Mouse (Mus musculus) embryonic facial prominence, embryonic 13.5 days (tissue): ENCODE results near the gene Gps1. TPM values are rescaled to one million over a fixed set of nuclear protein-coding genes. Genes with fewer than 3 reads are reported as not detected.

Source experiments
- ATAC-seq: fragments of 200-750 bp; cut with Nextera tagmentation; 2 replicates; pipeline ENCODE4 v1.8.0; 2017; ENCODE audit warnings: low read depth; ENCODE audit not compliant: insufficient number of reproducible peaks, insufficient read depth, low FRiP score, low TSS enrichment
- H3K27ac ChIP-seq: fragments of 300-500 bp; sonication (generic); 2 replicates; pipeline ENCODE4 v1.5.1; 2015; ENCODE audit warnings: moderate library complexity, mild to moderate bottlenecking, inconsistent platforms
- H3K27me3 ChIP-seq: fragments of 300-500 bp; sonication (generic); 2 replicates; pipeline ENCODE4 v1.6.1; 2015; ENCODE audit warnings: mild to moderate bottlenecking, inconsistent platforms
- H3K36me3 ChIP-seq: fragments of 300-500 bp; sonication (generic); 2 replicates; pipeline ENCODE4 v1.6.1; 2015; ENCODE audit warnings: mild to moderate bottlenecking, inconsistent platforms
- H3K4me1 ChIP-seq: fragments of 300-500 bp; sonication (generic); 2 replicates; pipeline ENCODE4 v1.6.1; 2015; ENCODE audit warnings: inconsistent platforms
- H3K4me2 ChIP-seq: fragments of 300-500 bp; sonication (generic); 2 replicates; pipeline ENCODE4 v1.6.1; 2015; ENCODE audit warnings: moderate library complexity, mild to moderate bottlenecking, inconsistent platforms
- H3K4me3 ChIP-seq: fragments of 300-500 bp; sonication (generic); 2 replicates; pipeline ENCODE4 v1.5.1; 2015; ENCODE audit warnings: mild to moderate bottlenecking, inconsistent platforms
- H3K9ac ChIP-seq: fragments of 300-500 bp; sonication (generic); 2 replicates; pipeline ENCODE4 v1.6.1; 2015; ENCODE audit warnings: mild to moderate bottlenecking, inconsistent platforms
- H3K9me3 ChIP-seq: fragments of 300-500 bp; sonication (generic); 2 replicates; pipeline ENCODE4 v1.6.1; 2016; ENCODE audit warnings: inconsistent platforms
- WGBS: fragments of 180-500 bp; shearing (Covaris S2); methylation state at CpG from one replicate; pipeline ENCODE4 v1.1.7; 2015; ENCODE audit warnings: mixed read lengths; 5-methylcytosine and 5-hydroxymethylcytosine counted together
- polyA plus RNA-seq: library from polyadenylated mRNA; unstranded; fragments of >200 nt; fragmentation: Nextera tagmentation; extraction: Ambion mirVana; gene quantifications from 2 replicates; pipeline ENCODE4 v1.2.1, GENCODE M21; 2015

The Gps1 gene
- polyA plus RNA-seq, 1 experiment from 2014 or later, result 233 TPM

- Histone ChIP-seq H3K9ac (no peak overlapping the region), H3K36me3 (peaks cover 6% of the 10 kb centered on the region; the same call in 1 of the 2 replicates), H3K4me3 (no peak overlapping the region), H3K4me1 (peaks cover 7% of the 10 kb centered on the region; the same call in 1 of the 2 replicates), H3K4me2 (no peak overlapping the region), H3K9me3 (no peaks in the 10 kb centered on the region), H3K27me3 (no peaks in the 10 kb centered on the region), H3K27ac (peak overlapping the region; percentile 55; the same call in 1 of the 2 replicates)
- WGBS, result 61% methylated on average over 8 of the region's 8 CpGs
- no peak for ATAC-seq
These were observed 49.6 kb downstream of the Gps1 start for GRCm38 (mm10) chr11:120833555-120834280.

Other genes with a start within 250 kb of the Gps1 start
- gene Mcrip1, start 234.5 kb upstream of the Gps1 start, polyA plus RNA-seq, result 219 and 247 TPM in 2 replicates
- not detected in 2 replicates for gene Ppp1r27, start 233.1 kb upstream of the Gps1 start, polyA plus RNA-seq
- gene P4hb, start 211.0 kb upstream of the Gps1 start, polyA plus RNA-seq, result 684 and 710 TPM in 2 replicates
- 535 and 580 TPM in 2 replicates for gene Arhgdia, start 202.6 kb upstream of the Gps1 start, polyA plus RNA-seq
- 492 and 529 TPM in 2 replicates for gene Alyref, start 185.9 kb upstream of the Gps1 start, polyA plus RNA-seq
- gene Anapc11, start 185.9 kb upstream of the Gps1 start, polyA plus RNA-seq, result 219 and 222 TPM in 2 replicates
- 0.98 and 1.7 TPM in 2 replicates for gene Npb, start 175.8 kb upstream of the Gps1 start, polyA plus RNA-seq
- gene Pcyt2, start 166.3 kb upstream of the Gps1 start, polyA plus RNA-seq, result 150 and 152 TPM in 2 replicates
- gene Sirt7, start 159.0 kb upstream of the Gps1 start, polyA plus RNA-seq, result 26.6 and 30.0 TPM in 2 replicates
- gene Mafg, start 150.7 kb upstream of the Gps1 start, polyA plus RNA-seq, result 22.0 and 30.0 TPM in 2 replicates
- gene Pycr1, start 140.5 kb upstream of the Gps1 start, polyA plus RNA-seq, result 27.7 and 34.9 TPM in 2 replicates
- gene Myadml2, start 136.1 kb upstream of the Gps1 start, polyA plus RNA-seq, result not detected in 2 replicates
- 4.3 and 7.2 TPM in 2 replicates for gene Notum, start 123.1 kb upstream of the Gps1 start, polyA plus RNA-seq
- 109 and 123 TPM in 2 replicates for gene Aspscr1, start 111.3 kb upstream of the Gps1 start, polyA plus RNA-seq
- gene Cenpx, start 70.5 kb upstream of the Gps1 start, polyA plus RNA-seq, result 132 and 154 TPM in 2 replicates
- 71.0 and 77.8 TPM in 2 replicates for gene Lrrc45, start 70.3 kb upstream of the Gps1 start, polyA plus RNA-seq
- 66.0 and 72.6 TPM in 2 replicates for gene Rac3, start 62.8 kb upstream of the Gps1 start, polyA plus RNA-seq
- 17.9 and 18.3 TPM in 2 replicates for gene Dcxr, start 57.0 kb upstream of the Gps1 start, polyA plus RNA-seq
- gene Cbr2, start 52.2 kb upstream of the Gps1 start, polyA plus RNA-seq, result 27.1 and 32.3 TPM in 2 replicates
- 4.3 and 9.4 TPM in 2 replicates for gene Hmga1b, start 21.5 kb upstream of the Gps1 start, polyA plus RNA-seq
- 52.2 and 52.4 TPM in 2 replicates for gene Rfng, start 65 bp upstream of the Gps1 start, polyA plus RNA-seq
- 53.7 and 61.0 TPM in 2 replicates for gene Dus1l, start 12.1 kb downstream of the Gps1 start, polyA plus RNA-seq
- 49.3 and 52.2 TPM in 2 replicates for gene Fasn, start 40.3 kb downstream of the Gps1 start, polyA plus RNA-seq
- 6.1 and 6.8 TPM in 2 replicates for gene Ccdc57, start 148.6 kb downstream of the Gps1 start, polyA plus RNA-seq
- 56.4 and 63.4 TPM in 2 replicates for gene Slc16a3, start 164.2 kb downstream of the Gps1 start, polyA plus RNA-seq
- 132 and 134 TPM in 2 replicates for gene Csnk1d, start 207.1 kb downstream of the Gps1 start, polyA plus RNA-seq